Mouse (Mus musculus): ENCODE measurements around the gene Cmip.
A peak's percentile ranks its signal among the peaks of the same experiment; 100 is the strongest.

The Cmip gene

GRCm38 (mm10) chr8:117321232-117321631 lies 64.4 kb downstream of the Cmip start:
- no peak for DNase-seq (ENCODE audit: extremely low read depth, insufficient read length, low spot score)

GRCm38 (mm10) chr8:117322021-117322420 lies 65.2 kb downstream of the Cmip start:
- DNase-seq (ENCODE audit: extremely low read depth, insufficient read length, low spot score): no peak

GRCm38 (mm10) chr8:117322715-117323310 lies 65.9 kb downstream of the Cmip start:
- DNase-seq (ENCODE audit: extremely low read depth, insufficient read length, low spot score): no peak

- DNase-seq (ENCODE audit: extremely low read depth, insufficient read length, low spot score): no peak
Observed at GRCm38 (mm10) chr8:117324821-117325220, 68.0 kb downstream of the Cmip start.

GRCm38 (mm10) chr8:117326735-117327134 lies 69.9 kb downstream of the Cmip start:
- no peak for DNase-seq (ENCODE audit: extremely low read depth, insufficient read length, low spot score)

GRCm38 (mm10) chr8:117327385-117327837 lies 70.5 kb downstream of the Cmip start:
- DNase-seq (ENCODE audit: extremely low read depth, insufficient read length, low spot score): no peak

- peak; percentile 55 for DNase-seq (ENCODE audit: extremely low read depth, insufficient read length, low spot score)
Observed at GRCm38 (mm10) chr8:117328758-117329157, 71.9 kb downstream of the Cmip start.

GRCm38 (mm10) chr8:117329167-117329566 lies 72.3 kb downstream of the Cmip start:
- no peak for DNase-seq (ENCODE audit: extremely low read depth, insufficient read length, low spot score)

- DNase-seq (ENCODE audit: extremely low read depth, insufficient read length, low spot score): no peak
Observed at GRCm38 (mm10) chr8:117329903-117330302, 73.0 kb downstream of the Cmip start.

- peak; percentile 38 for DNase-seq (ENCODE audit: extremely low read depth, insufficient read length, low spot score)
Observed at GRCm38 (mm10) chr8:117332229-117333010, 75.6 kb downstream of the Cmip start.

GRCm38 (mm10) chr8:117333619-117334018 lies 76.8 kb downstream of the Cmip start:
- DNase-seq (ENCODE audit: extremely low read depth, insufficient read length, low spot score): no peak

GRCm38 (mm10) chr8:117334058-117334747 lies 77.3 kb downstream of the Cmip start:
- DNase-seq (ENCODE audit: extremely low read depth, insufficient read length, low spot score): no peak

GRCm38 (mm10) chr8:117334748-117335393 lies 78.0 kb downstream of the Cmip start:
- DNase-seq (ENCODE audit: extremely low read depth, insufficient read length, low spot score): no peak

- DNase-seq (ENCODE audit: extremely low read depth, insufficient read length, low spot score): no peak
Observed at GRCm38 (mm10) chr8:117335423-117335822, 78.6 kb downstream of the Cmip start.

- no peak for DNase-seq (ENCODE audit: extremely low read depth, insufficient read length, low spot score)
Observed at GRCm38 (mm10) chr8:117337188-117337587, 80.3 kb downstream of the Cmip start.

- no peak for DNase-seq (ENCODE audit: extremely low read depth, insufficient read length, low spot score)
Observed at GRCm38 (mm10) chr8:117338678-117339077, 81.8 kb downstream of the Cmip start.

- no peak for DNase-seq (ENCODE audit: extremely low read depth, insufficient read length, low spot score)
Observed at GRCm38 (mm10) chr8:117339296-117339957, 82.6 kb downstream of the Cmip start.

GRCm38 (mm10) chr8:117339958-117340651 lies 83.2 kb downstream of the Cmip start:
- no peak for DNase-seq (ENCODE audit: extremely low read depth, insufficient read length, low spot score)

GRCm38 (mm10) chr8:117340800-117341199 lies 83.9 kb downstream of the Cmip start:
- no peak for DNase-seq (ENCODE audit: extremely low read depth, insufficient read length, low spot score)
